Mouse (Mus musculus): ENCODE results near the gene Clpb.

Clpb gene

DNA sequence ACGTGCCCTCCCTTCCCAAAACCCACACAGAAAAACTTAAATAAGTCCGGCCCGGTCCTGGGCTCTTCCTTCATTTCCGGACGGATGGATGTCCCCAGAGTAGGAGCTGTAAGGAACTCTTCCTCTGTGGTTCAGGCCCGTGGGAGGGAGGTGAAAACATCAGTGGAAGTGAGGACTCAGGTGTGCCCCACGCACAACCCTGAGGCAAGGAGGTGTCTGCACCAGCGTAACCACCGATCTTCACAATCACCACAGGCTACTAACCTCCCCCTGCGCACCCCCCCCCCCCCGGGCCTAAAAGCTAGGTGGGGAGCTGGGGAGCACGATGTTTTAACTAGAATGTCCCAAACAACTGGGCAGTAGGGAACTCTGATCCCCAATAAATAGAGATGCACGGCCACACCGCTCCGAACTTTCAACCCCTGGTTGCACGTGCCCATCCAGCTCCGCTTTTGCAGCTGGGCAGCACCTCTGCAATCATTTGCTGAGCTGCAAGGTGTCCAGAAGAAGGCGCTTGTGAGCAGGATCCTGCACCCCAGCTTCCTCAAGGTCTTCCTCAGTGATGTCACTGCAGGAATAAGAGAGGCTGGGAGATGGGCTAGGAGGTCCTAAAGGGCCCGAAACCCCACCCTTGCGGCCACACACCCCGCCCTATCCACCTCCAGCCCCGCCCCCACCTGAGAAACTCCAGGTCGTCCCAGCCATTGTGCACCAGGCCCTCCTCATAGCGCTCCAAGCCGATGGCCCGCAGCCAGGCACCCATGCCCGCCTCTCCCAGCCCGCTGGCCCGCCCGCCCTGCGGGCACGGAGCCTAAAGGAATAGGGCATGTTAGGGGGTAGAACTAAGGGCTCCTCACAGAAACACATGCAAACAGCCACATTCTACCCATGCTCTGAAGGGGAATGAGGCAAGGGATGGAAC, 159.7 kb downstream of the Clpb start:
- no peak for DNase-seq

DNA sequence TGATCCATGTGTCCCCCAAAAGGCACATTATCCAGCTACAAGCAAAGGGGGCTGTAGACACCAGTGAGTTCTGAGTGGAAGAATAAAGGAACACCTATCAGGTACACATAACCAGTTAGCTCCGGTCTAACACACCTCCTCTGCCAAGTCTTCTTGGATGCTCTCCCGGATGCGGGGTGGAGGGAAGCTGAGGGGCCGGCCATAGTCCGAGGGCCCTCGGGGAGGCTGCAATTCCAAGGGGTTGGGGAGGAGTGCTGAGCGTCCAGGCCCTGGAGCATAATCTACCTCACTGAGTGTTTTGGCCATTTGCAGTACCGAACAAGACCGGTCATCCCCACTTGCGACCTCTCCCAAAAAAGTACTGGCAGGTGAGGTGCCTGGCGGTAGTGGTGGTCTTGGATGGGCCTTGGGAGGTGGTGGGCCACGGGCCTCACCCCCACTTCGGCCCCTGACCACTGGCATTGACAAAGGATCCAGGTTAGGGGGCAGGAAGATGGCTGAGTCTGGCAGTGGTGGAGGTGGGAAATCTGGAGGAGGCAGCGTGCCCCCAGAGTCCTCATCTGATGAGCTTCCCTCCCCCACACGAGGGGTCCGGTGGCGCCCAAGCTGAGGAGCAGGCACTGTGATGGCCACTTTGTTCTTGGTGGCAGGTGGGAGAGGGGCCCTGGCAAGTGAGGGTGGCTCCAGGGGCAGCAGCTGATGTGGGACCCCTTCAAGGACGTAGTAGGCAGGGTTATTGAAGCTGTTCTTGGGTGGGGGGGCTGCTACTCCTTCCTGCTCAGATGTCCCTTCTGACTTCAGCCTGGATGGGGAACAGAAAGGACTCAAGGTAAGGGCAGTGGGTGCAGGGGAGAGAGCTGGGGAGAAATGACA, 160.6 kb downstream of the Clpb start:
- no peak for DNase-seq

GRCm38 (mm10) chr7:101830373-101830772, 166.9 kb downstream of the Clpb start:
- no peak for DNase-seq

GRCm38 (mm10) chr7:101831437-101831836, 168.0 kb downstream of the Clpb start:
- DNase-seq, result no peak

GRCm38 (mm10) chr7:101832372-101832771, 168.9 kb downstream of the Clpb start:
- no peak for DNase-seq

- DNase-seq, result no peak
Observed at GRCm38 (mm10) chr7:101833352-101833751, 169.9 kb downstream of the Clpb start.

- no peak for DNase-seq
Observed at GRCm38 (mm10) chr7:101833916-101834584, 170.6 kb downstream of the Clpb start.

- no peak for DNase-seq
Observed at GRCm38 (mm10) chr7:101834903-101835302, 171.5 kb downstream of the Clpb start.

DNA sequence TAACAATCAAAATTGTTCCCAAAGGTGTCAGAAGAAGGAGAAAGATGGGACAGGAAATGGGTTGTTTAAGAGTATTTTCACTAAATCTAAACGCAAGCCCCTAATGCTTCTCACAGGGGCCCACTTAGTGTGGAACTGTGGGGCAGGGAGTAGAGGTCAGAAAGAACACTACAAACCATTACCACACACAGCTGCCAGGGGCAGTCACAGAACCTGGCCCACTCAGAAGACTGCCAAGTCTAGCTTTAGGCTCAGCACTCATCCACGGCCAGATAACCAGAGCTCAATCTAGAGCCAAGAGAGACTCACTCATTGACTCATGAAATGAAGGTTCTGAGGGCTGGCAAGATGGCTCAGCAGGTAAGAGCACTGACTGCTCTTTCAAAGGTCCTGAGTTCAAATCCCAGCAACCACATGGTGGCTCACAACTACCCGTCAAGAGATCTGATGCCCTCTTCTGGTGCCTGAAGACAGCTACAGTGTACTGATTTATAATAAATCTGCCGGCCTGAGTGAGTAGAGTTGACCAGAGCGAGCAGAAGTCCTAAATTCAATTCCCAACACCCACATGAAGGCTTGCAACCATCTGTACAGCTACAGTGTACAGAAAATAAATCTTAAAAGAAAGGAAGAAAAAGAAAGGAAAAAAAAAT, 172.2 kb downstream of the Clpb start:
- DNase-seq, result no peak

- DNase-seq, result peak; percentile 29
Observed at GRCm38 (mm10) chr7:101836271-101837153, 173.1 kb downstream of the Clpb start.

- DNase-seq, result no peak
Observed at GRCm38 (mm10) chr7:101837154-101837605, 173.7 kb downstream of the Clpb start.

GRCm38 (mm10) chr7:101837606-101838471, 174.4 kb downstream of the Clpb start, which contains the start of gene Inppl1:
Gene Inppl1, minus strand, starts transcription at chr7:101838229.
- DNase-seq, result peak; percentile 79

GRCm38 (mm10) chr7:101844186-101844585, 180.8 kb downstream of the Clpb start:
- DNase-seq, result no peak

Measured in cerebellum, adult 11 months (tissue).